Mouse (Mus musculus) gastrocnemius, adult 18-20 months (tissue): ENCODE results near the gene Mymx. TPM values are rescaled to one million over a fixed set of nuclear protein-coding genes. Genes with fewer than 3 reads are reported as not detected.

Source experiments
- DNase-seq: peaks from one replicate; pipeline ENCODE4 v3.0.0; 2021; ENCODE audit warnings: low spot score
- total RNA-seq, 2 experiments: library from RNA; stranded (reverse); gene quantifications; 2 replicates each; pipeline ENCODE4 v1.2.3; 2021

The Mymx gene
- total RNA-seq, 2 experiments from 2014 or later, result not detected

DNA sequence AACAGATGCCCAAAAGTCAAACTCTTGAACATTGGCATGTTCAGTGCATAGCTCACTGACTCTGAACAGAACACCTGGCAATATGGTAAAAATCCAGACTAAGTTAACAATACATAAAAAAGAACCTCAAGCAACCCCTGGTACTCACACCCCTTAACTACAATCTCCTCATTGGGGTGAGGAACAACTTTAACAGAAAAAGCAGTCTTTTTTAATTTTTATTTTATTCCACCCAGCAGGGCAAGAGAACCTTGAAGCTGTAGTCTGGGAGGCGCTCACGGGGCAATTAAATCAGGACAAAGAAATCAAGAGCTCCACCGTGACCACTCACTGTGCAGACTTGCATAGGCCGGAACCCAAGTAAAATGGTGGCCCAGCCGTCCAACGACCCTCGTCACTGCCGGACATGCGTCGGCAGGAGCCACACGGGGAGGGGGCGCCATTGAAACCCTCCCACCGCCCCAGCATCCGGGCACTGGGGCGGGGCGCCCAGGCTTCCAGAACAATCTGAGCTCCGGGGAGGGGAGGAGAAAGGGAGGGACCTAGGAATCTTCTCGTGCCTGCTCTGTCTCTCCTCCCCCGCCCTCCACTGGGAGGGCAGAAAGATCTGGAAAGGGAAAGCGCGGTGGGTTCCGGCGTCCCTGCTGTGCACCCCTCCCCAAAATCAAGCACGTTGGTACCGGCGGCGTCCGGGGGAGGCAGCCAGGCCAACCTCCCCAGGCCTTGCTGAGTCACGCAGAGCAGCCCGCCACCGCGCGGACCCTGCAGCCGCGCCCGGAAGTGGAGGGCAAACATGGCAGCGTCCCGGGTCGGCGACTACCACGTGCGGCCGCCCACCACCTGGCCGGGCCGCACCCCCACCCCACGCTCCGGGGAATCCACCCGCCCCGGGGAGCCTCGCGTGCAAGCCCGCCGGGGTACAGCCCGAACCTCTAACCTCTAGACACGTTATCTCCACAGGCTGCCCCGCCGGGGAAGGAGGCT, 29.5 kb downstream of the Mymx start:
- peak; percentile 72 for DNase-seq

DNA sequence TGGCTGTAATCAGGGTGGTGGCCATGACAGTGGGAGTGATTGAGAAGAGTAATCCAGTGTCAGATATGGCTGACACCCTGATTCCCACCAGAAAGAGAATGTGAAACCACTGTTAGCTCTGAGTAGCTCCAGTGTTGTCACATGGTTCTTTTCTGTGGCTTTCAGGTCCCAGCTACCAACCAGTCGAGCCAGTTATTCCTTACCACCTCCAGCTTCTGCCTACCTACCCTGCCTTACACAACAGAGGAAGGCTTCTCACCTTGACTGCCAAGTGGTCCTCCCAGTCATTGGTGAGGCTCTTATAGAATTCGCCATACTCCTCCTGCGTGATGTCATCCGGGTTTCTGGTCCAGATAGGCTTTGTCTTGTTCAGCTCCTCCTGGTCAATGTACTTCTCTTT, 31.9 kb downstream of the Mymx start:
- DNase-seq, result no peak

- no peak for DNase-seq
These were observed 32.9 kb downstream of the Mymx start for GRCm38 (mm10) chr17:45568990-45569389.

DNA sequence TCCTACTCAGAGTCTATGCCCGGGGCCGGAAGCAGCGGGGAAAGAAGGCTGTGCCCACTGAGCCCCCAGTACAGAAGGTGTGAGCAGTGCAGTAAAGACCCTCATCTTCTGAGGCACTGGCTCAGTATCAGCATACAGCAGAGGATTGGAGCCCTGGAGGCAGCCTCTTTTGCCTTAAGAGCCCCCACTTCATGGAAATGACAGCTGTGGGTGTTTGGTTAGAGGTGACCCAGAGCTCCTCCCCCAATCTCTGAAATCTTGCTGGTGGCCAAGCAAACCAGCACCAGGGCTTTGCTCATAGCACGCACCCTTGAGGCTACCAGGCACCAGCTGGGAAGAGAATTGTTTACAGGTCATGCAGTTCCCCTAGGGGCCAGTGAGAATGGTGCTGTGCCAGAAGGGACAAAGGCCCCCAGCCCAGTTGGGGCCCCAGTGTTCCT, 34.7 kb downstream of the Mymx start:
- DNase-seq, result no peak

DNA sequence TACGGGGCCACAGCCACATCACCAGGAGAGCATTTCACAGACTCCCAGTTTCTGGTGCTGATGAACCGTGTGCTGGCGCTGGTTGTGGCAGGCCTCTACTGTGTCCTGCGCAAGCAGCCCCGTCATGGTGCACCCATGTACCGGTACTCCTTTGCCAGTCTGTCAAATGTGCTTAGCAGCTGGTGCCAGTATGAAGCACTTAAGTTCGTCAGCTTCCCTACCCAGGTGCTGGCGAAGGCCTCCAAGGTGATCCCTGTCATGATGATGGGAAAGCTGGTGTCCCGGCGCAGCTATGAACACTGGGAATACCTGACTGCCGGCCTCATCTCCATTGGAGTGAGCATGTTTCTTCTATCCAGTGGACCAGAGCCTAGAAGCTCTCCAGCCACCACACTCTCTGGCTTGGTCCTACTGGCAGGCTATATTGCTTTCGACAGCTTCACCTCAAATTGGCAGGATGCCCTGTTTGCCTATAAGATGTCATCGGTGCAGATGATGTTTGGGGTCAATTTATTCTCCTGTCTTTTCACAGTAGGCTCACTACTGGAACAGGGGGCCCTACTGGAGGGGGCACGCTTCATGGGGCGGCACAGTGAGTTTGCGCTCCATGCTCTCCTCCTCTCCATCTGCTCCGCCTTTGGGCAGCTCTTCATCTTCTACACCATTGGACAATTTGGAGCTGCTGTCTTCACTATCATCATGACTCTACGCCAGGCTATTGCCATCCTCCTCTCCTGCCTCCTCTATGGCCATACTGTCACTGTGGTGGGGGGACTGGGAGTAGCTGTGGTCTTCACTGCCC, 35.3 kb downstream of the Mymx start:
- no peak for DNase-seq

- no peak for DNase-seq
These were observed 35.9 kb downstream of the Mymx start for GRCm38 (mm10) chr17:45566031-45566359.

- DNase-seq, result no peak
These were observed 36.8 kb downstream of the Mymx start for GRCm38 (mm10) chr17:45565103-45565502.

GRCm38 (mm10) chr17:45564531-45565084, 37.3 kb downstream of the Mymx start:
- DNase-seq, result no peak

DNA sequence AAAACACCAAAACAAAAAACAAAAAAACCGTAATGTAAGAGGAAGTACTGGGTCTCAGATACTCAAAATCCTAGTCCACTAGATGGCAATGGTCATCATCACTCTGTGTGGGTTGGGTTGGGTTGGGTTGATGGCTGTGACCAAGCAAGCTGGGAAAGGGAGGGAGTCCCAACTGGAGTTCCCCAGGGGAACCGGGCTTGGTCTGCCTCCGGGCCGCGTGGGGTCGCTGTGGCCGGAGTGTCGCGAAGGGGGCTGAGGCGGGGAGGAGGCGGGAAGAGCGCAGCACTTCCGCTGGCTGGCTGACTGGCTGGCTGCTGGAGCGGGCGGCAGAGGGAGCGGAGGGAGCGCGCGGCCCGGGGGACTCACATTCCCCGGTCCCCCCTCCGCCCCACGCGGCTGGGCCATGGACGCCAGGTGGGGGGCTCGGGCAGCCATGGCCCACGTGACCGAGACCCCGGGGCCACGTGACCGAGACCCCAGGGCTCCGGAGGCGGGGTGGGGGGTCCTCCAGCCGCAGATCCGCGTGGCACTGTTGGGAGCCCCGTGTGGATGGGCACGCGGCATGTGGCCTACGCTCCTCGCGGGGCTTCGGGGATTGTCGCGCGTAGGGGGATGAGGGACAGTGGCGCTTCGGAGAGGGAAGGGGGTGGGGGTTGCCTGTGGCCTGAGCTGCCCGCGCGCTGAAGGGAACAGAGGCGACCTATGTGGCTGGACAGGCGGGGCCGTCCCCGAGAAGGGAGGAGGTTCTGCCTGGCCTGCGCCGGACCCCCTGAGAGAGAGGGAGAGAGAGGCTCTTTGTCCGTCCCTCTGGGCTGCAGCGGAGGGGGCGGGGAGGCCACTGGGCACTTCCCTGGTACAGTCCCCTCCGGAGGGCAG, 38.0 kb downstream of the Mymx start, which contains the start of gene Slc35b2:
Gene Slc35b2 (plus strand): TSS at position 220 of the 876 bp plus-strand sequence.
- DNase-seq, result peak; percentile 96

DNA sequence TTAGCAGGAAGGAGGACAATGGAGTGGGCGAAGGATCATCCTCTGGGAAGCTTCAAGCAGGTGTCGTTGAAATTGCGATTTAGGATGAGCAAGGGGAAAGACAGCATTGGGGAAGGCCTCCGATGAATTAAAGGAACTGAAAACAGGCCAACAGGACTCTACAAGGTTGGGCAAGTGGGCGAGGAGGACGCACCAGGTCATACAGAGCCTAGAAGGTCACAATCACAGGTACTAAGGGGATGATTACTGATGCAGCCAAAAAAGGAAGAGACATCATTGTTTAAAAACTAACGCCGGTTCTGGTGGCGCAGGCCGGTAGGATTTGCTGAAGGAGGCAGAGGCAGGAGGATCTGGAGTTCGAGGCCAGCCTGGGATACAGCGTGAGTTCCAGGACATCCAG, 38.7 kb downstream of the Mymx start:
- no peak for DNase-seq

- no peak for DNase-seq
These were observed 42.0 kb downstream of the Mymx start for GRCm38 (mm10) chr17:45559732-45560525.

DNA sequence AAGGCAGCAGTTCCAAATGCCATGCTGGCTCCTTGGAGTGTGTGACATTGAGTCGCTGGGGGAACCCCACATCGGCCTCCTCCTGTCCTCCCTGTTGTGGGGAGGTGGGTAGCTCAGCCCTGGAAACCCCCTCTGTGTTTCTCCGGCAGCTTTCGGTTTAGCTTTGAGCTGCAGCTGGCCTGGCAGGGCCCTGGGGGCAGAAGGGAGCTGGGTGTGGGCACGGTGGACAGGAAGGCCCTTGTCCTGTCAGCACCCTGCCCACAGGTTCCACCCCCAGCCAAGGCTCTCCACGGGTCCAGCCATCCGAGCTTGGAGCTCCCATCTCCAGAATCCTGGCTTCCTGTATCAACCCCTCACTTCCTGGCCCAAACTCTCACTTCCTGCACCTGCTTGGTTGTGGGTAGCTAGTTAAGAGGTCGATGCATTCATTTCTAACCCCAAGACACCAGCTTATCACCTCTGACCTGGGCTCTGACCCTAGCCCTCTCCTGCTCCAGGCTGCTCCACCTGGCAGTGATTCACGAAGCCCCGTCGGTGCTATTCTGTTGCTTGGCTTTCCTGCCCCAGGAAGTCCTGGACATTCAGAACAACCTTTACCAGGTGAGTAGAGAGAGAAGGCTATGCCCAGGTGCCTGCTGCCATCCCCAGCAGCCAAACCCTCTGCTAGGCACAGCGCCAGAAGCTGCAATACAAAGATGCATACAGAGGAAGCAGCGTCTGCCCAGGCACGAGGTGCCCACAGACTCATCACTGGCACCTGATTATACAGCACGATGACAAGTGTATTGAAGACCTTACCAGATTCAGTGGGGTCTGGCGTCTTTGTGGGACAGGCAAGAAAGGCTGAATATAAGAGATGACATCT, 43.7 kb downstream of the Mymx start:
- DNase-seq, result no peak

DNA sequence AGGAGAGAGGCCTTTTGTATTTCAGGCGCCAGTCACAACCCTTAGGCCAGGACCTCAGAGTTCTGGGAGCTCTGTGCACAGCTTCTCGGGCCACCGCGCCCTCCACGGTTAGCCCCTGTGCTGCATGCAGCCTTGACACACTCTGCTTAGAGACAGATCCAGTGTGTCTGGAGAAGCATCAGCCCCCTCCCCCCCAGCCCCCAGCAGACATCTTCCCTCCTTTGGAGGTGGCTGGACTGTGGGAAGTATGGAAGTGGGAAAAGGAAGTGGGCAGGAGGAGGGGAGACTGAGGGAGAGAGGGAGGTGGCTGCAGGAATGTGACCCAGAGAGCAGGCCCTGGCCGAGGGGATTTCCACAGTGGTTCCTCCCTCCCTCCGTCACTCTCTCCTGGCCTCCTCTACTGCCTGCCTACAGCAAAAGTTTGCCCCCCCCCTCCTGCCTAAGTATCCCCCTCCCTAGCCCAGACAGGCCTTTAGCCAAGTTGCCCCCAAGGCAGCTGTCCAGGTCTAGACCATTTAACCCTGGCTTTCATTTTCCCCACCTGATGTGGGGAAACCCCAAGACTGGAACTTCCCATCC, 44.6 kb downstream of the Mymx start:
- no peak for DNase-seq

DNA sequence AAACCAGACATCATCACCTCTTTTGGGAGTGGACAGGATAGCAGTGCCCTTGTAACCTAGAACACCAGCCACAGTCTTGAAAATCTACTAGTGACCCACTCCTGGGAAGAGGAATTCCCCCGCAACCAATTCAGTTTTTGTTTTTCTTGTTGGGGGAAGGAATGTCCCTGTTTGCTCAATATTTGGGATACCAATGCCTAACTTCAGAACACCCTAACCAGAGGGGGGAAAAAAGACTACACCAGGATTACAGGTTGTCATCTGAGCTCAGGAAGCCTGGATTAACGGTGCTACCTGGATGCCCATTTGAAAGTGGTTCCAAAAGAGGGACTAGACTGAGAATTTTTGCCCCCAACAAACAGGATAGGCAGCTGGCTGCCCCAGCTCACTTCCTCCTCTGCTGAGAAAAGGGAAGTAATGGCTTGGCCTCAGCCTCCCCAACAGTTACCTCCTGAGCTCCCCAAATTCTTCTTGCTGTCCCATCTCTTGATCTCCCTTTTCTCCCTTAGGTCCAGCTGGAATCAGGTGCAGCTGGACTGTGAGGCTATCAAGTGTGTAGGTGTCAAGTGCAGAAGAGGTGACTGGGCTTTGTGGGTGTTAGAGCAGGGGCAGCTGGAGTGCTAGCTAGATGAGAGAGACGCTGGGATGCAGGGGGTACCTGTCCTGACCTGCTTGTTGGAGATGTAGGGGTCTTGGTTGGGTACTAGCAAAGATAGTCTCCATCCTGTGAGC, 45.2 kb downstream of the Mymx start:
- no peak for DNase-seq

GRCm38 (mm10) chr17:45556107-45556489, 45.8 kb downstream of the Mymx start:
- no peak for DNase-seq

- peak; percentile 95 for DNase-seq
These were observed 46.3 kb downstream of the Mymx start, which contains the start of gene Nfkbie for GRCm38 (mm10) chr17:45555452-45556106. Nfkbie (plus strand) TSS chr17:45555703.

- DNase-seq, result no peak
These were observed 47.5 kb downstream of the Mymx start for GRCm38 (mm10) chr17:45554420-45554819.

- DNase-seq, result no peak
These were observed 48.8 kb downstream of the Mymx start for GRCm38 (mm10) chr17:45553065-45553464.
